Mouse (Mus musculus): ENCODE results near the gene Myh3.

DNA sequence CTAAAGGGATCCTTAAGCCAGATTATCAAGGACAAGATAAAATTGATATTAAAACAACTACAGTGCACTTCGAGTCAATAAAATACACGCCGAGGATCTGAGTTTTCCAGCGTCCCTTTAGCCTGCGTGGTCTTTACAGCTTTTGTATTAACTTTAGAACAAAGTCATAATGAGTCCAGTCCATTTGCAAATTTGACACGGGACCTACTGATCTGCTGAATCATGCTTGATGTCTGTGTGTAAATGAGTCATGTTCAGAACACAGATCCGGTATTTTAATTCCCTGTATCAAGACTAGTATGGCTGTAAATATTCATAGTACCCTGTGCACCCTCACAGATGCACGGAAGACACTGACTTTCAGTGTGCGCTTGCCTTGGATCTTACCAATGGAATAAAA lies 41.2 kb upstream of the Myh3 start:
- TF ChIP-seq CTCF (IDR thresholded peaks at IDR 0.05; ENCODE audit: borderline replicate concordance, insufficient read depth, low read depth, low read length) = no peak
- TF ChIP-seq POLR2A (IDR thresholded peaks at IDR 0.05; ENCODE audit: borderline replicate concordance, insufficient read depth, low read length) = no peak

Measured in cerebellum, adult 2 months (tissue).